Mouse (Mus musculus): ENCODE measurements at regions not wholly inside any gene's neighbourhood (a gene's known extent, or its start where the extent isn't known, plus 50 kb on each side); places are given as distances from the start of the nearest gene placed in this dataset.

DNA sequence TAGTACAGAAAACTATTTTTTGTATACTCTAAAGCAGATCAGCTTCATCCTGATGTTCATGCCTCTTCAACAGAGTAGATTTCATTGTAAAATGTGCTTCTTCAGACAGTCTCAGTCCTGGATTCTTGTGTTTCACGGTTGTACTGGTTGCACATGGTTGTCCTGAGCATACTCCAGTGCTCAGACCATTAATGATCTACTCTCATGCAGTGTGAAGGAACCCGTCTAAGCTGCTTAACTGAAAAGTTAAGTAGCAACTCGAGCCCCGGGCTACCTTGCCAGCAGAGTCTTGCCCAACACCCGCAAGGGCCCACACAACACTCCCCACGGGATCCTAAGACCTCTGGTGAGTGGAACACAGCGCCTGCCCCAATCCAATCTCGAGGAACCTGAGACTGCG is 380.3 kb upstream of the Fbxo33 start:
- Histone ChIP-seq H3K9me3 (no peaks in the 10 kb centered on the region), H3K27ac (no peak overlapping the region), H3K9ac (replicated peaks) (no peak overlapping the region), H3K27me3 (no peaks in the 10 kb centered on the region), H3K36me3 (no peaks in the 10 kb centered on the region), H3K4me1 (replicated peaks) (no peaks in the 10 kb centered on the region), H3K4me2 (no peak overlapping the region), H3K4me3 (replicated peaks) (no peak overlapping the region)
- WGBS: 92% methylated on average over 9 of the region's 9 CpGs
- ATAC-seq (ENCODE audit: insufficient number of reproducible peaks, insufficient read depth, low FRiP score, low TSS enrichment, low read depth): no peak

GRCm38 (mm10) chr12:59589354-59589753 is 369.8 kb upstream of the Fbxo33 start:
- no peaks in the 10 kb centered on the region for H3K36me3 ChIP-seq
- H3K27me3 ChIP-seq: no peaks in the 10 kb centered on the region
- H3K9me3 ChIP-seq: no peaks in the 10 kb centered on the region
- ATAC-seq (ENCODE audit: insufficient number of reproducible peaks, insufficient read depth, low FRiP score, low TSS enrichment, low read depth): no peak
- H3K9ac ChIP-seq (replicated peaks): no peak overlapping the region
- no peak overlapping the region for H3K4me2 ChIP-seq
- H3K4me3 ChIP-seq (replicated peaks): no peak overlapping the region
- no peaks in the 10 kb centered on the region for H3K4me1 ChIP-seq (replicated peaks)
- WGBS: 89% methylated on average over 2 of the region's 2 CpGs
- H3K27ac ChIP-seq: no peak overlapping the region

- Histone ChIP-seq H3K4me2 (no peak overlapping the region), H3K36me3 (no peaks in the 10 kb centered on the region), H3K9me3 (no peaks in the 10 kb centered on the region), H3K4me3 (replicated peaks) (no peak overlapping the region), H3K27ac (no peak overlapping the region), H3K9ac (replicated peaks) (no peak overlapping the region), H3K27me3 (no peaks in the 10 kb centered on the region), H3K4me1 (replicated peaks) (no peaks in the 10 kb centered on the region)
- WGBS: 46% methylated on average over 1 of the region's 1 CpGs
- no peak for ATAC-seq (ENCODE audit: insufficient number of reproducible peaks, insufficient read depth, low FRiP score, low TSS enrichment, low read depth)
Observed at GRCm38 (mm10) chr12:59582587-59582986, 363.1 kb upstream of the Fbxo33 start.

DNA sequence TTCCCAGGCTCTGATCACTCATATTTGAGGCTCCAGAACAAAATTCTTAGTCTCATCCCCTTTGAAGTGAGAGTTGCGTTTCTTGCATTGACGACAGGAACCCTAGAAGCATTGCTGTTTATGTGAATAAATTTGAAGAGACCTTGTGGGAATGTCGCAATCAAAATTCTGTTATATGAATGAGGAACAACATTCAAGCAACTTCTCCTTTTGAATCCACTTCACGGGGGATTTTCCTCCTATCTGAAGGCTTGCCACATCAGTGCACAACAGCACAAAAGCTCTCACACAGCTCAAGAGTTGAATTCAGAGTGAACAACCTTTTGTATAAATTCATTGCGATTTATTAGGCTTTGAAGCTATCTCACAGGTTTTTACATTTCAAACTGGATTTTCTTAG is 360.2 kb upstream of the Fbxo33 start:
- no peak overlapping the region for H3K27ac ChIP-seq

DNA sequence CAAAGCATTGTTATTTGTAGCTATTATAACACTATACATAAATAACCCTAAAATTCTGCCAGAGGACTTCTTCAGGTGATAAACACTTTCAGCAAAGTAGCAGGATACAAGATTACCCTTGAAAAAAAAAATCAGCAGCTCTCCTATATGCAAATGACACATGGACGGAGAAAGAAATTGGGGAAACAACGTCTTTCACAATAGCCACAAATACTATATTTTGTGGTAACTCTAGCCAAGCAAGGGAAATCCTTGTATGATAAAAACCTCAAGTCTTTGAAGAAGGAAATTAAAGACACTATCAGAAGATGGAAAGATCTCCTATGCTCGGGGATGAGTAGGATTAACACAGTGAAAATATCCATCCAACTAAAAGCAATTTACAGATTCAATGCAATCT is 344.4 kb upstream of the Fbxo33 start:
- no peaks in the 10 kb centered on the region for H3K9me3 ChIP-seq
- 86% methylated on average over 3 of the region's 3 CpGs for WGBS
- H3K27me3 ChIP-seq: no peaks in the 10 kb centered on the region
- no peak overlapping the region for H3K4me3 ChIP-seq (replicated peaks)
- H3K9ac ChIP-seq (replicated peaks): no peak overlapping the region
- H3K4me1 ChIP-seq (replicated peaks): no peaks in the 10 kb centered on the region
- ATAC-seq (ENCODE audit: insufficient number of reproducible peaks, insufficient read depth, low FRiP score, low TSS enrichment, low read depth): no peak
- no peak overlapping the region for H3K27ac ChIP-seq
- H3K4me2 ChIP-seq: no peak overlapping the region
- no peaks in the 10 kb centered on the region for H3K36me3 ChIP-seq

More for the DNA sequence above, 360.2 kb upstream of the Fbxo33 start:
- Histone ChIP-seq H3K9me3 (no peaks in the 10 kb centered on the region), H3K9ac (replicated peaks) (no peak overlapping the region), H3K4me1 (replicated peaks) (no peaks in the 10 kb centered on the region), H3K4me2 (no peak overlapping the region), H3K4me3 (replicated peaks) (no peak overlapping the region), H3K36me3 (no peaks in the 10 kb centered on the region), H3K27me3 (no peaks in the 10 kb centered on the region)
- 90% methylated on average over 5 of the region's 5 CpGs for WGBS
- ATAC-seq (ENCODE audit: insufficient number of reproducible peaks, insufficient read depth, low FRiP score, low TSS enrichment, low read depth): no peak

GRCm38 (mm10) chr12:59539788-59540187 is 320.3 kb upstream of the Fbxo33 start:
- Histone ChIP-seq H3K9me3 (no peaks in the 10 kb centered on the region), H3K27ac (no peak overlapping the region), H3K4me1 (replicated peaks) (no peaks in the 10 kb centered on the region), H3K27me3 (no peaks in the 10 kb centered on the region), H3K4me2 (no peak overlapping the region), H3K4me3 (replicated peaks) (no peak overlapping the region), H3K9ac (replicated peaks) (no peak overlapping the region), H3K36me3 (no peaks in the 10 kb centered on the region)
- 85% methylated on average over 2 of the region's 2 CpGs for WGBS
- ATAC-seq (ENCODE audit: insufficient number of reproducible peaks, insufficient read depth, low FRiP score, low TSS enrichment, low read depth): no peak

DNA sequence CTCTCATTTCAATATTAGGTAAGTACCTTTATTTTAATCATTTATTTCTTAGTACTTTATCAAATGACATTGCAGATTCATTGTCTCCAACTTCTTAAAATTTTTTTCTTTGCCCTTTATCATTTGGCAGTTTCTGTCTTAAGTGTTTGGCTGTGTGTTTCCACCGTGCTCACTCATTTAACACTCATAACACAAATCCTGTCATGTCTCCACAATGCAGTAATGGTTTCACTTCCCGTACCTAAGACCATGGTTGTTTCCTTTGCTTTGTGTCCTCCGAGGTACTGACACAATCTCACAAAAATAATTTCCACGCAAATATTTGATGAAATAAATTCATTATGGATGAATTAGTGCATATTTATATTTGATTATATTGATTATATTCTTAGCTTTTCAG is 311.0 kb upstream of the Fbxo33 start:
- Histone ChIP-seq H3K4me3 (replicated peaks) (no peak overlapping the region), H3K9me3 (no peaks in the 10 kb centered on the region), H3K9ac (replicated peaks) (no peak overlapping the region), H3K4me1 (replicated peaks) (no peaks in the 10 kb centered on the region), H3K36me3 (no peaks in the 10 kb centered on the region), H3K27ac (no peak overlapping the region), H3K27me3 (no peaks in the 10 kb centered on the region), H3K4me2 (no peak overlapping the region)
- WGBS: 85% methylated on average over 4 of the region's 4 CpGs
- ATAC-seq (ENCODE audit: insufficient number of reproducible peaks, insufficient read depth, low FRiP score, low TSS enrichment, low read depth): no peak

DNA sequence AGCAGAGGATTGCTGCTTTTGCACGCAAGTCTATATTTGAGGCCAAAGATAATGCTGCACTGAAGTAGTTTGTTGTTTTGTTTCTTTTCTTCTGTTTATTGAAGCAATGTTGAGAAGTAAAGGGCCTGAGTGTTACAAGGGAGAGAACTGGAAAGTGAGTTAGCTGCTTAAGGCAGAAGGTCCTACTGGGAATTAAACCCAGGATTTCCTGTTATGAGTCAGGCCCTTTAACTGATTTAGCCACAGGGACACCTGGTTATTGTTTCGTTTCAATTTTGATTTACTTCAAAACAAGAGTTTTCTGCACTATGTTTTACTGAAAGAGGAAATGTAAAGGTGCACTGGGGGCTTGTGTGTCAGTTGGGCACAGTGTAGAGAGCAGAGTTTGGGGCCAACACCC is 303.8 kb upstream of the Fbxo33 start:
- no peaks in the 10 kb centered on the region for H3K9me3 ChIP-seq
- 69% methylated on average over 2 of the region's 2 CpGs for WGBS

GRCm38 (mm10) chr12:59521946-59522345 is 302.4 kb upstream of the Fbxo33 start:
- no peak overlapping the region for H3K27ac ChIP-seq
- no peak overlapping the region for H3K4me3 ChIP-seq (replicated peaks)
- H3K27me3 ChIP-seq: no peaks in the 10 kb centered on the region
- 91% methylated on average over 3 of the region's 3 CpGs for whole genome bisulfite sequencing
- H3K9me3 ChIP-seq: no peaks in the 10 kb centered on the region
- no peak overlapping the region for H3K9ac ChIP-seq (replicated peaks)
- H3K36me3 ChIP-seq: no peaks in the 10 kb centered on the region
- no peak for ATAC-seq (ENCODE audit: insufficient number of reproducible peaks, insufficient read depth, low FRiP score, low TSS enrichment, low read depth)
- no peak overlapping the region for H3K4me2 ChIP-seq
- no peaks in the 10 kb centered on the region for H3K4me1 ChIP-seq (replicated peaks)

More for the DNA sequence above, 303.8 kb upstream of the Fbxo33 start:
- Histone ChIP-seq H3K4me3 (replicated peaks) (no peak overlapping the region), H3K9ac (replicated peaks) (no peak overlapping the region), H3K36me3 (no peaks in the 10 kb centered on the region), H3K4me1 (replicated peaks) (no peaks in the 10 kb centered on the region), H3K27me3 (no peaks in the 10 kb centered on the region), H3K4me2 (no peak overlapping the region), H3K27ac (no peak overlapping the region)
- ATAC-seq (ENCODE audit: insufficient number of reproducible peaks, insufficient read depth, low FRiP score, low TSS enrichment, low read depth): no peak

DNA sequence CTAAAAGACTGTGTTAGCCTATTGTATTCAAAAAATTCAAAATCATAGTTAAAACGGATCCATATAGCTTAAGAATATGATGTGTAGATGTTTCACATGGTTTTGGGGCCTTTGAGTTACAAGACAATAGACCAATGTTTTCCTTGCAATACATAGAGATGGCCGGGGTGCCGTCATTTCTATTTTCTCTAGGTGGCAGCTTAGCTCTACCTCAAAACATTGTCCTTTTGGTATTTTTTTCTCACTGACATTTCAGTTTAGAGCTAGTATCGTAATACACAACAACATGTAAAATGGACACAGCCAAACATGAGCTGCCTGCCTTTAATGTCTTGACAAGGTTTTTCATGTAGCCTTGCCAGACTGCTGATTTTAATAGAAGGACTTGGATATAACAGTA is 290.3 kb upstream of the Fbxo33 start:
- Histone ChIP-seq H3K36me3 (no peaks in the 10 kb centered on the region), H3K9ac (replicated peaks) (no peak overlapping the region), H3K27me3 (no peaks in the 10 kb centered on the region), H3K4me1 (replicated peaks) (no peaks in the 10 kb centered on the region), H3K4me2 (no peak overlapping the region), H3K9me3 (no peaks in the 10 kb centered on the region), H3K4me3 (replicated peaks) (no peak overlapping the region), H3K27ac (no peak overlapping the region)
- no peak for ATAC-seq (ENCODE audit: insufficient number of reproducible peaks, insufficient read depth, low FRiP score, low TSS enrichment, low read depth)
- 80% methylated on average over 4 of the region's 4 CpGs for WGBS

DNA sequence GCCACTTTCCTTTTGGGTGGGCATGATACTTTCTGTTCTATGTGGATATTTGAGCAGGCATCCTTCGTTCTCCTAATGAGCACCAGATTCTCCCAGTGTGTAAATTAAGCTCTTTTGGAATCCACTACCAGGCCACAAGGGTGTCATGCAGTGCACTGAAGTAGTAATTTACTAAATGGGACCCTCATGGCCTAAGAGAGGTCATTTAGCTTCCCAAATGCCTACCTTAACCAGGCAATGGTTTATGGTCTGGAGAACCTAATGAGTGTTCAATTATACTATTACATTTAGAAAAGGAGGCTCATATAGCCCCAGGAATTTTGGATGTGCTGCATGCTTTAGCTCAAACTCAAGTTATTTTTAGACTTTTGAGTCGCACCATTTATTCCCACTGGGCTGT is 289.6 kb upstream of the Fbxo33 start:
- H3K9me3 ChIP-seq: no peaks in the 10 kb centered on the region
- no peak overlapping the region for H3K9ac ChIP-seq (replicated peaks)
- H3K4me2 ChIP-seq: no peak overlapping the region
- WGBS: 25% methylated on average over 2 of the region's 2 CpGs
- no peak overlapping the region for H3K27ac ChIP-seq
- H3K4me1 ChIP-seq (replicated peaks): no peaks in the 10 kb centered on the region
- H3K4me3 ChIP-seq (replicated peaks): no peak overlapping the region
- peak; percentile 71; the same call in 1 of the 2 replicates for ATAC-seq (ENCODE audit: insufficient number of reproducible peaks, insufficient read depth, low FRiP score, low TSS enrichment, low read depth)
- no peaks in the 10 kb centered on the region for H3K36me3 ChIP-seq
- H3K27me3 ChIP-seq: no peaks in the 10 kb centered on the region

GRCm38 (mm10) chr12:59507431-59507830 is 287.9 kb upstream of the Fbxo33 start:
- Histone ChIP-seq H3K9me3 (no peaks in the 10 kb centered on the region), H3K27ac (no peak overlapping the region), H3K4me3 (replicated peaks) (no peak overlapping the region), H3K36me3 (no peaks in the 10 kb centered on the region), H3K4me1 (replicated peaks) (no peaks in the 10 kb centered on the region), H3K9ac (replicated peaks) (no peak overlapping the region), H3K27me3 (no peaks in the 10 kb centered on the region), H3K4me2 (no peak overlapping the region)
- ATAC-seq (ENCODE audit: insufficient number of reproducible peaks, insufficient read depth, low FRiP score, low TSS enrichment, low read depth): no peak
- WGBS: 39% methylated on average over 1 of the region's 1 CpGs

All from limb, embryonic 12.5 days (tissue).